Mouse (Mus musculus) thymus, adult 2 months (tissue): ENCODE measurements at regions not wholly inside any gene's neighbourhood (a gene's known extent, or its start where the extent isn't known, plus 50 kb on each side); places are given as distances from the start of the nearest gene placed in this dataset.
"Not testable (repeated sequence)": the region's sequence is repeated elsewhere in the genome, so short reads cannot be mapped to it uniquely, and the experiment has no call there.

Source experiments
- CTCF ChIP-seq: fragments of 200-500 bp; IDR thresholded peaks from 2 replicates; pipeline ENCODE4 v1.5.1; 2012; ENCODE audit warnings: mild to moderate bottlenecking, control low read depth, low read length, moderate library complexity, borderline replicate concordance; ENCODE audit not compliant: control insufficient read depth, poor library complexity, insufficient read depth; ENCODE audit errors: extremely low read depth
- POLR2A ChIP-seq: fragments of 200-500 bp; IDR thresholded peaks from 2 replicates; pipeline ENCODE4 v1.6.1; 2012; ENCODE audit warnings: mild to moderate bottlenecking, low read length, control low read depth, moderate library complexity; ENCODE audit not compliant: control insufficient read depth, poor library complexity, insufficient read depth; ENCODE audit errors: extremely low read depth

DNA sequence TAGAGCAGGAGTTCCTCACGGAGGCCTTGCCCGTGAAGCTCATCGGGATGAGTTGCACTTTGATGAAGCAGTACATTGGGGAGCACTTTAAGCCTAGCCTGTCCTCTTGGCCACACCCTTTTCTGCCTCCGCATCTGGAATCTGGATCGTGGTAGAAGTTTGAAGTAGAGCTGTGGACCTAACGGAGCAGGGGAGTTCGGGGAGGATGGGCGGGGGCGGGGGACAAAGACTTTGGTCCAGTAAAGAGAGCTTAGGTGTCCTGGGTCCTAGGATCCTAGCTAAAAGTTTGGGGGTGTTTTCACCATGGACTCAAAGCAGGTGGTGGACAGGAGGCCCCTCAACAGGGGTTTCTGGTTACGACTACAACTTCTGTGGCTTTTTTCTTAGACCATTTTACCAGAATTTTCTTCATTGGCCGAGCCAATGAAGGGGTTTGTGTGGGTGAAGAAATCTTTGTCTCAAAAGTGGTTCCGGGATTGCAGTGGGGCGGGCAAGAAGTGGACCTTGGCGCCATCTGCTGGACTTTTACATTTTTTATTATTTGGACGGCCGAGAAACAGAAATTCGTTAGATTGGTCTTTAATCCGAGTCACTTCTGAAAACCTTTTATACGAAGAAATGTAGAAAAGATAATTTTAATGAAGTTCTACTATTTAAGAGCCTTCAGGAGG lies 114.7 kb downstream of the Ero1lb start:
- TF ChIP-seq CTCF, POLR2A: not testable (repeated sequence)
